Mouse (Mus musculus): ENCODE results near the gene Prkar1a. TPM values are rescaled to one million over a fixed set of nuclear protein-coding genes. Genes with fewer than 3 reads are reported as not detected.

Prkar1a gene
- total RNA-seq, 2 experiments from 2014 or later = 414 to 447 TPM

DNA sequence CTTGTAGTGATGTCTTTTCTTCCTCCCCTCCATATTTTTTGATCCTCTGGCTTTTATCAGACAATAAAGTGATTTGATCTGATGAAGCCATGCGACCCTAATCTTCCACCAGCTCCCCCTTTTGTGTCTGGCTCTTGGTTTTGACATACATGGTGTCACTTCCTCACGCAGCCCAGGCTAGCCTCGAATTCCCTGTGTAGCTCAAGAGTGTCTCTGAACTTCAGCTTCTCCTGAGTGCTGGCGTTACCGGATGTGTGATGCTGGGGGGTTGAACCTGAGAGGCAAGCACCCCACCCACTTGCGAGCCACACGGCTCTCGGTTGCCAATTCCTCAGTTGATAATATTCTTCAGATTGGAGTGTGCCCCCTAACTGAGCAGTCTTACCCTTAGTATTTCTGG lies 23.2 kb downstream of the Prkar1a start:
- DNase-seq (ENCODE audit: low spot score in 2 of 2) = no peak

DNA sequence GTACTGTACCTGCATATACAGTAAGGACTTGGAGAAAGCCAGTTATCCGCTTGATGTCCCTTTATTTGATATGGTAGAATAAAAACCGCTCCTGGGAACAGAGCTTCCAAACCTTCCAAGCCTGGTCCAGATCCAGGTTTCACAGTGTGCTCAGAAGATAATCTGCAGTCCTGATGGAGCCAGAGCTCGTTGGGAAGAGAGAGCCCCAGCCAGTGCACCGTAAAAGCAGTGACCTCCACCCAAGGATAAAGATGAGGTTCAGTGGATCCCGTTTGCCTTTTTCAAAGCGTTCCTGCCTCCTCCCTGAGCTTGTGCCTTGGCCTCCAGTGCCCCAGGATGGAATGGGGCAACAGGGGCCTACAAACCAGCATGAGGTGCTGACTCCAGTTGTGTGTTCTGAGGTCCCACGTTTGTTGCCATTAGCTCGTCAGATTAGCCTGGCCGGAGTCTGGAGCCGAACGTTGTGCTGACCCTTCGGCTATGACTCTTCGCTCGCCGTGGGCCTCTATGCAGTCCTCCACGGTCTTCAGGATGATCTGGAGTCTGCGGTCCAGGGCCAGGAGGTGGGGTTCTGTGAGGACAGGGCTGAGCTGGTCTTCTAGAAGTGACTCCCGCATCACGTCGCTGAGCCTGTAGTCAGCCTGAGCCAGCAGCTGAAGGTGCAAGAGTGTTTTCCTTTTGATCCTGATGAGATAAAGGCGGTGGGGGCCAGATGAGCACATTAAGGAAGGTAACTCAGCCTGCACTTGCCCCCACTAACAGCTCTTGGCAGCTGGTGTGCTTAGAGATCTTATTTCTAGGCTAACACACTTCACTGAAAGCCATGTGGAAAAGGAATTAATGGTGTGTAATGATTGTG lies 23.9 kb downstream of the Prkar1a start:
- no peak for DNase-seq (ENCODE audit: low spot score in 2 of 2)

DNA sequence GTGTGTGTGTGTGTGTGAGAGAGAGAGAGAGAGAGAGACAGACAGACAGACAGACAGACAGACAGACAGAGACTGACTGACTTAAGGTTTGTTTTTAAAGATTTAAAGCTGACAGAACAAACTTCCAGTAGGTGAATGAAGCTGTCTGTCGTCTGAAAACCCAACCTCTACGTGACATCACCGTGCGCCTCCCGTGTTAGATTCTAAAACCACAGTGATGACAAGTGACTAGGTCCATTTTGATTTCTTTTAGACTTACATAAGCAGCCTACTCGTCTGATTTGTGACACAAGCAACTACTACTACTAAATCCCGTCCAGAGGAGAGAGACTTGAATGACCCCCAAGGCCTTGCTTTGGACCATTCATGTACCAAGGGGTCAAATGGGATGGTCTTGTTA lies 24.5 kb downstream of the Prkar1a start:
- no peak for DNase-seq (ENCODE audit: low spot score in 2 of 2)

DNA sequence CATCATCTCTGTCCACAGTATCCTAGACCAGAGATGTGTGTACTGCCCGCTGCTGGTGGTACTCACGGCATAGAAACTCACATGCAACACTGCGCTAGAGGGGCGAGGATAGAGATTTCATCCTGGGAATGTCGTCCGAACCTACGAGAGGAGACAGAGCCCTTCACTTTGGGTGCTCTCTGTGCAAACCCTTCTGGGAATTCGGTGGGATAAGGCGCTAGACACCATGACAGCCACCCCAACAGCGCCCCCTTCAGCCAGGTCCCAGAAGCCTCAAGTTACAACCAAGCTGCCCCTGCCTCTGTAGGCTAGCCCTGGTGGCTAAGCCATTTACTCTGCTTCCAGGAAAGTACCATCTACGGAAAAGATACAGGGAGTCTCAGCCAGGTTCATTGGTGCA lies 25.3 kb downstream of the Prkar1a start:
- no peak for DNase-seq (ENCODE audit: low spot score in 2 of 2)

DNA sequence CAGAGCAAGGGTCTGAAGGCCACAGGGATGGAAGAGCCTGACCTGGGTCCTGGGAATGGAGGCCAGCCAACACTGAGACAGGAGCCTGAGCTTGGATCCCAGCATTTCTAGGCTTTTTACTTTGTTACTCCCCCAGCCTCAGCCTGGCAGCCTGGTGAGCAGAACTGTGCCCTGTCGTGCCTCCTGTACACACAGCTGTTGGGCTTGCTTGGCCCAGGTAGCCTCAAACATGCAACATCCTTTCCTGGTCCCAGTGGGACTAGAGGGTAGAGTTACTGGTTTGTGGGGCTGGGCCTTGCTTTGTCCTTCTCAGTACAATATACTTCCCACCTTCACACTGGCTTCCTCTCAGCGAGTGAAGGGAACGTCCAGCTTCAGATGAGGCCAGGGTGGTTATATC lies 26.0 kb downstream of the Prkar1a start:
- no peak for DNase-seq (ENCODE audit: low spot score in 2 of 2)

DNA sequence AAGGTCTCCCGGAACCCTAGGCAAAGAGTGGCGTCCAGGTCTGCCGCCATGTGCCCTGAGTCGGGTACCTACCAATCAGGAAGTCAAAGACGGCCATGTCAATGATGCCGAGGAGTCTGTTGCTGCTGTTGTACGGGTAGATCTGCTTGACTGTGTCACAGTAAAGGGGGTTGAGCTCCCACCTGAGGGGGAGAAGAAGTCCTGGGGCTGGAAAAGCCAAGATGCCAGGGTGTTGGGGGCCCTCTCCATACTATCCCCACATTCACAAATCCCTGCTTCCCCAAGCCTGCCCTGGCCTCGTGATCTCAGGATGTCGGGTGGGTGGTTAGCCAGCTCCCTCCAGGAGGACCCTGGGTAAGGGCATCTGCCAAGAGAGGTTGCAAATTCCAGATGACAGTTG lies 26.6 kb downstream of the Prkar1a start:
- no peak for DNase-seq (ENCODE audit: low spot score in 2 of 2)

DNA sequence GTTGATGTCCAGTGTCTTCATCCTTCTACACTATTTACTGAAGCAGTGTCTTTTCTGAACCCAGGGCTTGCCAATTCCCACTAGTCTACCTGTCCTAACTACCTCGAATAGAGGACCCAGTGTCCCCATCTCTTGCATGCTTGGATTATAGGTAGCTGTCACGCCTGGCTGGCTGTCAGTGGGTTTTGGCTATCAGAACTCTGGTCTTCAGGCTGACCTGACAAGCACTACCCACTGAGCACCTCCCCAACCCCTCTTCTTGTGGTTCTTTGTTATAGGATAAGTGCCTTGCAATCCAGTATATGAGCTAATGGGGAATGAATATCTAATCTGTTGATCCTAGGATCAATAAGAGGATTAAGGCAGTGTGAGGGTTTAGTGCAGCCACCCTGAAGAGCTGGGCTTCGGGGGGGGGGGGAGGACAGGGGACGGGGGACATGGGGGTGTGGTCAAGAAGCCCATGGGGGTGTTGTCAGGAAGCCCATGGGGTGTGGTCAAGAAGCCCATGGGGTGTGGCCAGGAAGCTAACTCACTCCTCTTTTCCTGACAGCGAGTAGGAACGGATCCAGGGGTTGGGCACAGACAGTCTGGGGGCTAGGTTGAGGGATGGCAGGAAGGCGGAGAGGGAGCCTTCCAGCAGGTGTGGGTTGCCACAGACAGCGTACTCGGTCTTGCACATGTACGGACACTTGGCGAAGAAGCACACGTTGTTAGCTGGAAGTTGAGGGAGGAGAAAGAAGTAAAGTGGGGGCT lies 27.6 kb downstream of the Prkar1a start:
- no peak for DNase-seq (ENCODE audit: low spot score in 2 of 2)

DNA sequence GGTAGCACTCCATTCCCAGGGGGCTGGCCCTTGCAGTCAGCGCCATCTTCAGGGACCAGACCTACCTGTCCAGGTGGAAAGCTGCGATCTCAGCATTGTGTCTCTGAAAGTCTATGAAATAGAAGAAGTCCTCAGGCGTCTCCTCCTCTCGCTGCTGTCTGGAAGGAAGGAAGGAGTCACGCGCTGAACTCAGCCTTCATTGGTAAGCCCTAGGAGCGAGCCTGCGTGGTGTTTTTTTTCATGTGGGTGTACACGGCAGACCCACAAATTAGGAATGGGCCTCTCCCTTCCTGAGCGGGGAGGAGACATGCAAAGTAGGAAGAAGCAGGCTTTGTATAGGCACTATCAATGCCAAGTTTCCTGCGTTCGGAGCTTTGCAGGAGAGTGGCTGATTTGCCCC lies 29.1 kb downstream of the Prkar1a start:
- DNase-seq (ENCODE audit: low spot score in 2 of 2) = no peak

DNA sequence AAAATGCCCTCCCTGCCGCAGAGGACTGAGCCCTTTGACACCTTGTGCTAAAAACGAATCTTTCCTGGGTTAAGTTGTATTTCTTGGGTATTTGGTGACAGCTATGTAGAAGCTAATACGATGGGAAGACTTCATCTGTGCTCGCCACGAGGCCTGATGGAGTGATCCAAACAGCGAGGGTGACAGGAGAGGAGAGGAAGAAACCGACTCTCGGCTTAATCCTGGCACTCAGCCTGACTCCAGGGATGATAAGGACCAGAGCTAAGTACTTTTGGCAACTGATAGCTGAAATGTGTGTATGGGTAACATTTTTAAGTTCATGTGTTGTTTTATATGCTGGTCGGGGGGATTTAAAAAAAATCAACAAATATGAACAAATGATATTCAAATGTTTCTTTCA lies 31.7 kb downstream of the Prkar1a start:
- no peak for DNase-seq (ENCODE audit: low spot score in 2 of 2)

DNA sequence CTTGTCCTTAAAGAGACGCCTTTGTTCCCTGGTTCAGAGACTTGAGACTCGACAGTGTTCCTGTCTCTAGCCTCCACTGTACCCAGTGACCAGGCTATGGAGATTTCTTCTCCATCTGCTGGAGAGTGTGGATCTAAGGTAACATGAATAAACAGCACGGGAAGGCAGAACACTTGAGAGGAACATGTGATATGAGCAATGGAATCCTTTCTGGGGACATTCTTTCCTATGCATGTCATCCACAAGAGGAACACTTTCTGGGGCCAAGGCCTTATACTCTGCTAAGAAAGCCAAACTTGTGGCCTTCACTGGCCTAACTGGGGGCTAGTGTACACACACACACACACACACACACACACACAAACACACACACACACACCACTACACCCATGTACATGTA lies 32.4 kb downstream of the Prkar1a start:
- no peak for DNase-seq (ENCODE audit: low spot score in 2 of 2)

DNA sequence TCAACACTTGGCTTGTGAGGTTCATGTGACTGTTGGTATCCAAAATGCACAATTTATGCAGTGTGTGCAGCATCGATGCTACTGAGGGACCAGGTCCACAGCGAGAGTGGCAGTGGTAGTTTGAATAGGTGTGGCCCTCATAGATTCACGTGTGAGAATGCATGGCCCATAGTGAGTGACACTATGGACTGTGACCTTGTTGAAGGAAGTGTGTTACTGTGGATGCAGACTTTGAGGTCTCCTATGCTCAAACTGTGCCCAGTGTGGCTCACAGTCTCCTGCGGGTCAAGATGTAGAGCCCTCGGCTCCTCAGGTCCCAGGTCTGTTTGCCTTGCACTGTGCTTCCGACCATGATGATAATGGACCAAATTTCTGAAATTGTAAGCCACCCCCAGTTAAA lies 33.0 kb downstream of the Prkar1a start:
- DNase-seq (ENCODE audit: low spot score in 2 of 2) = no peak

DNA sequence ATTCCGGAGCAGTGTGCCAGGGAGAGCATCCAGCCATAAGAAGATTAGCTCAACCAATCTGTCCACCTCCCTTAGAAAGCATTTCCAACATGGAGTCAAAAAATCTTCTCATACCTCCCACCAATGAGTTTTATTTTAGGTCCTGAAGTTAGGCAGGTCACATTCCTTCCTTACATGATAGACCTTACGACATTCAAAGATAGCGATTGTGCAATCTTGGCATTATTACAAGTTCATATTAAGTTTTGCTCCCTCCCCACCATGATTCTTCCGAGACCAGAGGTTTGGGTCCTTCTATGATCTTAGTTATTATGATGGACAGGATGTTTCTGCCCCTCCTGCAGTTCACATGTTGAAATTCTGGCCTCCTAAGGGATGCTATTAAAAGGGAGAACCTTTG lies 40.3 kb downstream of the Prkar1a start:
- no peak for DNase-seq (ENCODE audit: low spot score in 2 of 2)

DNA sequence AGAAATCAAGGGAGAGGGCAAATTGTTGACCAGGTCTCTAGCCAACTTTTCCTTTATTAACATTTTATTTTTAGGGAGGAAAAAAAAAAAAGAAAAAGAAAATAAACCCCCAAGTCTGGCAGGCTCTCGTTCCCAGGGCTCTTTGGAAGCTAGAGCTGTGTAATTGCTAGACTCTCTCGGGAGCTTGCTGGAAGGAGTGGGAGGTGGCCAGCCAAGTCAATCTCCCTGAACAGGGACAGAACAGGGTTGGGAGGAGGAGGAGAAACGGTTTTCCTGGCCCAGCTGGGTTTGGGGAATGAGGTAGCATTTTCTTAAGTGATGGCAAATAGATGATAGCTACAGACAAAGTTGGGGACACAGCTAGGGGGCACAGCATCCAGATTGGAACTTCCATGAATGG lies 43.5 kb downstream of the Prkar1a start:
- DNase-seq (ENCODE audit: low spot score in 2 of 2) = no peak

DNA sequence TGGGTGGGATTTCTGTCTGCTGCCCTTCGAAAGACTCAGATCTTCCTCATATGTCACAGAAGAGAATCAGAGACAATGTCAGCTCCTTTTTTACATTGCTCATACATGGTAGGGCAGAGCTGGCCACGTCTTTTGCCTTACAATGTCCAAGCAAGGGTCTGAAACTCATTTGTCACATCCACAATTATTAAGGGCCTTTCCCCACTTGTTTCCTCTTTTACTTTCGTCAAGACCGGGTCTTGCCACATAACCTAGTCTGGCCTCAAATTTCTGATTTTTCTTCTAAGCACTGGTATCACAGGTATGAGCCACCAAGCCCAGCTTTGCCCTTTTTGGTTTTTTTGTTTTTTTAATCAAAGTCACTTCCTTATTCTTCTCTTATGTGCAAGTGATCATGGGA lies 47.3 kb downstream of the Prkar1a start:
- no peak for DNase-seq (ENCODE audit: low spot score in 2 of 2)

DNA sequence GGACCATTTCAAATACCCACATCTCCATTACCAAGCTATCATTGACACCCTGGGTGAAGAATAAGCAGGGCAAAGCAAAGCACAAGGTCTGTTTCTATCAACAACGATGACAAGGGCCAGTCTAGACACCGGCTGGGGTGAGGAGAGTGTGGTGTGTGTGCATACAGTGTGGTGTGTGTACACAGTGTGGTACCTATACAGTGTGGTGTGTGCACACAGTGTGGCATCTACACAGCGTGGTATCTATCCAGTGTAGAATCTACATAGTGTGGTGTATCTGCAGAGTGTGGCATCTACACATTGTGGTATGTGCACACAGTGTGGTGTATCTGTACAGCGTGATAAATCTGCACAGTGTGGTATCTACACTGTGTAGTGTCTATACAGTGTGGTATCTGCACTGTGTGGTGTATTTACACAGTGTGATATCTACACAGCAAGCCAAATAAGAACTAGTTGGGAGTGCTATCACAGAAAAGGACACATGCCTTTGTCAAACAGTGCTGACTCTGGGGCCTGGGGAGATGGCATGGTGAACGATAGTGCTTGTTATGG lies 48.0 kb downstream of the Prkar1a start:
- no peak for DNase-seq (ENCODE audit: low spot score in 2 of 2)

DNA sequence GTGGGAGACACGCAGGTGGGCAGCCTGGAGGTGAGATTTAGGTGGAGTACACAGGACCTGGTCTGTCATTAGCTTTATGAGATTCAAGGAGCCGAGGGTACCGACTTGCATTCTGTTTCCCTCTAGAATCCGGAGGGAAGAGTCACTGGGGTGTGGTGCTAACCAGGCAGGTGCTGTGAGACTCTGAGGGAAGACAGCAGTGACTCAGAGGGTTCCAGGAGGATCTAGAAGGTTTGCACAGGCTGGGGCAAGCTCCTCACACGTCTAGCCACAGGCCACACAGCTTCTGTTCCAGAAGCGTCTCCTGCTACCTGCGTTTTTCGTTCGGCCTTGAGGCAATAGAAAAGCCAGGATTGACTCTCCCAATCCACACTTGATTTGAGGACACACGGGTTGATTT lies 49.5 kb downstream of the Prkar1a start:
- DNase-seq (ENCODE audit: low spot score in 2 of 2) = no peak

DNA sequence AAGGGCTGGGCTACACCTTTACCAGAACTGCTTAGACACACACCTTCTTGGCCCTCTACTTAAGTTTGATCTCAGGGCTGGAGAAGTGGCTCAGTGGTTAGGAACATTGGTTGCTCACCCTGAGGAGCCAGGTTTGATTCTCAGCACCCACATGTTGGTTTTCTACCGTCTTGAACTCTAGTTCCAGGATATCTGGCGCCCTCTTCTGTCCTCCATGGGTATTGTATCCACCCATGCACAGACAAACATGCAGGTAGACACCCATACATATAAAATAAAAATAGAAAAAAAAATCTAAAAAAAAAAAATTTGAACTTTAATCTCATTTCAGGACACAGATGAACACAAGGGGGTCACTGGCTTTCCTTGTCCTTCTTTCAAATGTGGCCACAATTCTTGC lies 50.6 kb downstream of the Prkar1a start:
- no peak for DNase-seq (ENCODE audit: low spot score in 2 of 2)

DNA sequence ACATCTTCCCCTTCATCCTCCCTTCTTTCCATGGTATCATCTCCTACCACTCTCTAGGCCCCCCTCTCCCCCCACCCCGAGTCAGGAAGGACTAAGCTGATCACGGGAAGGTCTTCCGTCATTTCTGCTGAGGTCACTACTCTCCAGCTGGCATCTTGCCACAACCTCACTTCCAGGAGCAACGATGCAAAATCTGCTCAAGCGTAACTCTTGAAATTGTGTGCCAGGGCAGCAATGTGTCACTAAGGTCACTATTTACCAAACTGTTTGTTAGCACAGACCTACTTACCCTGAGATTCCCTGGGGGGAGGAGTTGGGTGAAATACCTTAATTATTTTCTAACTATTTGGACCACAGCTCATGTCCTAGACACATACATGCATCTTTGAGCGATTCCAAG lies 51.6 kb downstream of the Prkar1a start:
- no peak for DNase-seq (ENCODE audit: low spot score in 2 of 2)

DNA sequence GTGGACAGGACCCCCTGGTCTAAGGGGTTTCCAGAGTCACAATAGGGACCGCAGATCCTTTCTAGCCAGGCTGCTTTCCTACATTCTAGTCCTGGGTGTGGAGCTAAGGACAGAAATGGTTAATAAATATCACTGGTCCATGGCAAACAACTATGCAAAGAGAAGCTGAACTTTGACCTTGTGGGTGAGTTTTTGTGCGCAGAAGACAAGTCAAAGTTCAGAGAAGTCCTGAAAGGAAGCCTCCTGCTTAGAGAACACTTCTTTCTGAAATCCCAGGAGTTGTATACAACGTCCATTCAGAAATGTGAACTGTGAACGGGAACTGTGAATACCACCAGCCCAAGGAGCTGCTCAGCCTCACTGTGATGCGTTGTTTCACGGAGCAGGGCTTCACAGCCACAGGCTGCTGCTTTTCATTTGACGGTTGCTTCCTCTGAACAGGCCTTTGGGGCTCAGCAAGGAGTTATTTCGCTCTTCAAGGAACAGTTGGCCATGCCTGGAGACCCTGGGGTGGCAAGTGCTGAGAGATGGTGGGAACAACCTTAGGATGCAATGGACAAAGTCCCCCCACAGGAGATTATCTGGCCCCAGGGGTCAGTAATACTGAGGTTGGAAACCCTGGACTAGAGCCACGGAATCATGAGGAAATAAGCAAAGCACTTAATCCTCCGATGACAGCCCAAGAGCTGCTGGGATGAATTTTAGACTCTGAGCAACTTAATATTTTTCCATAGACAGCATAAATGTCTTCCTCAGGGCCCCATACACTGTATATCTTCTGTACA lies 53.0 kb downstream of the Prkar1a start:
- no peak for DNase-seq (ENCODE audit: low spot score in 2 of 2)

DNA sequence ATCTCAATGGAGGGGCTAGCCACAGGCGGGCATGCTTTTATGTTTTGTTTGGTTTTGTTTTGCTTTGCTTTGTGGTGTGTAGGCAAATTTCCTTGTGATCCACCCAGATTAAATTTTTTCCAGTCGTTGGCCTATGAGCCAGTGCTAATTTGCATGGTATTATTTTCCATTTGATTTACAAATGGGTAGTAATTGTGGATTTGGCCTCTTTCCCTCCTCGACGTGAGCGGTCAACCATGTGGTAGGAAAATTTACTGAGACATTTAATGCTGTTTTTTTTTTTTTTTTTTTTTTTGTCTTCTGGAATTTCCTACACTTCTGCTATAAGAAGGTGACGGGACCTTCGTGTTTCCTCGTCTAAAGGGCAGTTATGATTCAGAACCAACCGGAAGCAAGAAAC lies 54.6 kb downstream of the Prkar1a start:
- no peak for DNase-seq (ENCODE audit: low spot score in 2 of 2)

DNA sequence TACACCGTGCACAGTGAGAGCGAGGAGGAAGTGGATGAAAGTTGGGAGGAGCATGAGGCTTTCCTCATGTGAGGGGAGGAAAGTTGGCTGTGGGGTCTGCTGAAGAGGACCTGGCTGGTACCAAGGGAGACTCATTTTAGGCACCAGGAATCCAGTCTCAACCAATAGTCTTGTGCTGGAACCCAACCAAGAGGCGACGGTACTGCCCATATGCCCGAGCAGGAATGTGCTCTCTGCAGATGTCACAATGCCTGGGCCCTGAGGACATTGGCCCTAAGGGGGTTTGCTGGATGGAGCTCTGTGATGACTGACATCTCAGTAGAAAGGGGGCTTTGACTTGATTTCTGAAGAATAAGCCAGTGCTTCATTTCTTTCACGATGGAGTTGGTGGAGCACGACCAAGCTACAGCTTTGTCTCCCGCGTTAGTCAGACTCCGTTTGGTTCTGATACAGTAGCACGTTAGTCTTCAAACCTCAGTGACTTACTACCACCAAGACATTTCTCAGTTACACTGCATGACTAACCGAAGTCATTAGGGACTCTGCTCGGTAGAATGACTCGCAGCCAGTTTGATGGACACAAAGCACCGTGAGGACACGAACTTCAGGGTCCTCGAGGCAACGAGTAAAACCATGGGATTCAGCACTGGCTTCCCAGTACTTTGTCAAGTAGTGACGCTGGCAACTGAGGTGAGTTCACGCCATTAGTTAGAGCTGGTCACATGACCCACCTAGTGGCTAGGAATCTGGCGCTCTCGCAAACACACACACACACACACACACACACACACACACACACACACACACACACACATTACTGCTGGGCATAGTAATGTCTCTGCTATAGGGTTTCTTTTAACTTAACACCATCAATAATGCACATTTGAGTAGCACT lies 55.4 kb downstream of the Prkar1a start:
- DNase-seq (ENCODE audit: low spot score in 2 of 2) = no peak
